Mouse (Mus musculus) G1E (cell line): ENCODE data around the gene Mllt1.

Source experiments
- CTCF ChIP-seq: IDR thresholded peaks from 2 replicates; pipeline ENCODE4 v1.5.1; 2012; ENCODE audit warnings: low read depth, low read length, inconsistent platforms, mixed read lengths
- GATA1 ChIP-seq: IDR thresholded peaks from 2 replicates; pipeline ENCODE4 v1.6.1; 2012; ENCODE audit warnings: borderline replicate concordance, low read length, inconsistent platforms, mixed read lengths
- GATA2 ChIP-seq: IDR thresholded peaks from 2 replicates; pipeline ENCODE4 v1.6.1; 2012; ENCODE audit warnings: low read depth, low read length, inconsistent platforms, borderline replicate concordance
- TAL1 ChIP-seq: conservative IDR thresholded peaks from 2 replicates; pipeline ENCODE4 v1.6.1; 2012; ENCODE audit warnings: low read depth, low read length, inconsistent platforms, mixed read lengths

DNA sequence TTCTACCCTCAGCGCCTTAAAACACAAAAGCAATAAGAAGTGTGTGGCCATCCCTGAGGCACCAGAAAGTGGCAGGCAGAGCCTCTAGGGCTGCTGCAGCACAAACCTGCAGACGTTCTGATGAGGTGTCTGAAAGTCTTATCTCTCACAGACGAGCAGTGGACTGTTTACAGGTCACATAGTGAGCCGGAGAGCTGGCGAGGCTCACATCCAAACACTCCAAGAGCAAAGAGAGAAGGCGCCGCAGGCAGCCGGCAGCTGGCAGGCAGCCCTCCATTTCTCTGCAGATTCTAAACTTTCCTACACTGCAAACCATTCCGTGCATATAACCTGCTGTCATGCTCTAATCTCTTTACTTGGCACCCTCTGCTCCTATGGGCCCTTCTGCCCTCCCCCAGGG lies 27.3 kb downstream of the Mllt1 start:
- TF ChIP-seq CTCF: no peak
- no peak for TF ChIP-seq GATA1
- no peak for TF ChIP-seq GATA2
- TF ChIP-seq TAL1: no peak
